Mouse (Mus musculus) 3T3-L1 (cell line): ENCODE results near the gene Gm26602.

Experiments
- DNase-seq: peaks from one replicate; pipeline ENCODE4 v3.0.0-alpha.2; 2015; ENCODE audit warnings: low read depth, low spot score

Gm26602 gene

DNA sequence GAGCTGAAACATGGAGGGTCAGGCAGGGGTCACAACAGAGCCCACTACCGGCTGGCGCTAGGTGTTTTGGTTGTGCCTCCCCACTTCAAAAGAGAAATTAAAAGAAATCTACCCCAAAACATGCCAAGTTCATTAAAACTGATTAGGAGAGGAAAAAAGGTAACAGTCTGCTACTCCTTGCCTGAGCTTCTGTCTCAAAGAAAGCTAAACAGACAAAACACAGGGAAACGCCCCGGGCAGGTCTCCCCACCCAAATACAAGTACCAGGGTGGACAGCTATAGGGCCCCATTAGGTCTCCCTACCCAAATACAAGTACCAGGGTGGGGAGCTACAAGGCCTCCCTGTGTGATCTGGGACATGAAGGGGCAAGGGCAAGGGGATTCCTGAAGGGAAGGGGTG lies at the start of gene Gm26602:
TSS of gene Gm26602 (plus strand) at position 301 of the 400 bp plus-strand sequence.
- no peak for DNase-seq

DNA sequence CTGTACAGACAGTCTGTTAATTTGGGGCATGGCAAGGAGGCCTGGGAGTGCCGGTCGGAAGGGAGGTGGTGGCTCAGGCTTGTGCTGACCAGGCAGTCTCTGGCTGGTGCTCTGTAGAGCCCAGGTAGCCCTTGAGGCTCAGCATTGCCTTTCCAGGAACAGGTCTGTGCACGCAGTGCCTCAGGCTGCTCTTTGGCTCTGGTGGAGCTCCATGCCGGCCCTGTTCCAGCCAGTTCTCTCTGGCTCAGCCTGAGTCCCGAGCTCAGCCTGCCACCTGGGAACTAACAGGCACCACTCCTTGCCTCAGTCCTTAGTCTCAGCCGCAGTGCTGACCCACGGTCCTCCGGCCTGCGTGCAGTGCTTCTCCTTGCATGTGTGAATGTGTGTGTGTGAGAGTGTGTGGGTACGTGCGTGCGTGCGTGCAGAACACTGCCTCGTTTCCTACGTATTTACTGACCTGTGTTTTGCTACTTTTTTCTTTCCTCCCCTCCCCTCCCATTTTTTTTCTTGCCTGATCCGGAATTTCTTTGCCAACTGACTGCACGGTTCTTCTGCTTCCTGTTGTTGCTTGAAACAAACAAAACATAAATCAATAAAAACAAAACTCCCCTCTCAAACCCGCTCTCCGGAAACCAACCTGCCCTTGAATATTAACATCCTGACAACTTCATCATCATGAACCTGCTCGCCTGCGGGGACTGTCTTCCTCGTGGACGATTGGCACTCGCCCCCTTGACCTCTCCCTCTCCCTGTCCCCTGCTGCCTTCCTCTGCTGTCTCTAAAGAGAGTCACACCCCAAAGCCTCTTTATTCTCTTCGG lies 49.2 kb upstream of the Gm26602 start:
- no peak for DNase-seq

DNA sequence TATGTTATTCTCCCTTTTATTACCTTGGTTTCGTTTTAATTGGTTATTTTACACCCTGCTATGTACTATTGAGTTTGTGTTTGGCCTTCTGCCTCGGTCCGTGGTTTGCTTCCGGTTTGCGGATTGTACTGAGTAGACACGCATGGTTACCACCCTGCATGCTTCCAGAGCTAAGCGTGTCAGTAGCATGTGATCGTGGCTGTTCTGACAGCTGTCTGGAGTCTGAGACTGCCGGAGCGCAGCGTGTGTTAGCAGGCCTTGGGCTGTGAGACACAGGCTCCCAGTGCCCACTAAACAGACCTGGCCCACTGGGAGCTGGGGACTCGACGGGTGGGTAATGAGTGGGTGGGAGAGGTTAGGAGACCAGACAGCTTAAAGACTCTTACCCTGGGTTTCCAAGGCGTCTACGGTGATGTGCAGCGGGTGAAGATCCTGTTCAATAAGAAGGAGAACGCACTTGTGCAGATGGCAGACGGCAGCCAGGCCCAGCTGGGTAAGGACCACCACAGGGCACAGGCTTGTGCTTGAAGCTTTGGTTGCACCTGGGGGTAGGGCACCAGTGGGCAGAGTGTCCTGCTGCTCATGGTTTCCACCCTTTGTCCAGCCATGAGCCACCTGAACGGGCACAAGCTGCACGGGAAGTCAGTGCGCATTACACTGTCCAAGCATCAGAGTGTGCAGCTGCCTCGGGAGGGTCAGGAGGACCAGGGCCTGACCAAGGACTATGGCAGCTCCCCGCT lies 48.4 kb upstream of the Gm26602 start:
- DNase-seq, result no peak

DNA sequence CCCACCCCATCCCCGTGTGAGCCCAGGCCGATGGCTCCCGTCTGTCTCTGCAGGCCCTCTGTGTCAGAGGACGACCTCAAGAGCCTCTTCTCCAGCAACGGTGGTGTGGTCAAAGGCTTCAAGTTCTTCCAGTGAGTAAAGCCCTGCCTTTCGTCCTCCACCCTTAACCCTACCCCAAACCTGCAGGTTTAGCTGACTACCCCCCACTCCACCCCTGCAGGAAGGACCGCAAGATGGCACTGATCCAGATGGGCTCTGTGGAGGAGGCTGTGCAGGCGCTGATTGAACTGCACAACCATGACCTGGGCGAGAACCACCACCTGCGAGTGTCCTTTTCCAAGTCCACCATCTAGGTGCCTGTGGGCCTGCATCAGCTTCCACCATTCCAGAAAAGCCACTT lies 47.7 kb upstream of the Gm26602 start:
- no peak for DNase-seq

DNA sequence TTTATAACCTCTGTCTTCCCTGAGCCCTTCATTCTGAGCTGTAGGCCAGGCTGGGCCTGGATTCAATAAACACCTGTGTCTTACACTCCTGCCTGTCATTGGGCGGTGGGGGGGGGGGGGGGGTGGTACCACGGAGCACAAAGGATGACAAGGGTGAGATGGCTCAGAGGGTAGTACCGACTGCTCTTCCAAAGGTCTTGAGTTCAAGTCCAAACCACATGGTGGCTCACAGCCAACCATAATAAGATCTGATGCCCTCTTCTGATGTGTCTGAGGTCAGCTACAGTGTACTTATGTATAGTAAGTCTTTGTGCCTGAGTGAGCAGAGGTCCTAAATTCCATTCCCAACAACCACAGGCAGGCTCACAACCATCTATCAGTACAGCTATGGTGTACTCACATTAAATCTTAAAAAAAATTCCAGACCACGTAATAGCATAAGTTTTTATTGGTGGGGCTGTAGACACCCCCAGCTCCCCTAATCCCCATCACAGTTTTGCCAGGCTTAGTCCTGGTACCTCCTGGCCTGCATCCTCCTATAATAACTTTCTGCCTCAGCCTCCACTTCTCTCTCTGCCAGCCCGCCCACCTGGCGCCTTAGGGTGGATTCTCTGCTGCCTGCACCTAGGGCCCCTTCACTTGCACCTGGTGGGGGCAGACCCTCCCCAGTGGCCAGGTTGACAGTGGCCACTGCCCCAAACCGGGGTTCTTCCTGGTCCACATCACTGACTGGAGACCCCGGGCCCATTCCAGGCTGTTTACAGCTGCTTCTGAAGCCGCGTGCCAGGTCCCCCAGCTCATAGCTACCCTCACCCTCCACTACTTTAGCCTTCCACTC lies 46.1 kb upstream of the Gm26602 start:
- peak; percentile 76 for DNase-seq

DNA sequence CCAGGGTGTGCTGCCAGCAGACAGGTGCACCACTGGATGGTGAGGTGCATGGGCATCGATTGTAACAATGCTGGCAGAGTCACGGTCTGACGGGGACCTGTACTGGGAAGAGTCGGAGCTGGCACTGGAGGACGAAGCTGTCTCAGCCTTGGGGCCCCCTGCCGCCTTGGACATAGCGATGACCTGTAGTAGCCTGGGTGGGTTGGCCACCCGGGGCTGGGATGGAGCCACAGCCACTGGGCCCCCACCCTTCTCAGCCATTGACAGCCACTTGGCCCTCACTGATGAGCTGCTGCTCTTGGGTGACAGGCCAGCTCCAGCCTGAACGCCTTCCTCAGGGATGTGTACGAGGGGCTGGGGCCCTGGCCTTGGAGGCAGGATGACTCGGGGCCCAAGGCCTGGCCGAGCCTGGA lies 45.5 kb upstream of the Gm26602 start:
- peak; percentile 20 for DNase-seq

DNA sequence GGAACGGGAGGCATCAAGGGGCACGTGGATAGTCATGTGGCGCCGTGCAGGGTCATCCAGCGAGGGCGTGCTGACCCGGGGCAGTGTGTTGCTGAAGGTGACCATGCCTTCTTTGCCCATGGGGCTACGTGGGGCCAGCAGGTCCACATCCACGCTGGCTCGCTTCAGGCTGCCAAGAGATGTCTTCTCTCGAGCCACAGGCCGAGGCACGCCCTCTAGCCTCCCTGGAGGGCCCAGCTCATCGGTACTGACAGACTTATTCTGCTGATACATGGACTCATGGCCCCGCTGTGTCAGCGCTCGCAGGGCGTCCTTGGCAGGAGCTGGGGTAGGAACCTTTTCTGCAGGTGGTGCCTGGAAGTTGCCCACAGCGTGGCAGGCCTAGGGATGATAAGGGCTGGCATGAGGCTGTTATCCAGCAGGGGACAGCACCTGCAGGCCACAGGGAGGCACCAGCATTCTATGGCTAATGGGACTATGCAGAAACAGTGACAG lies 44.8 kb upstream of the Gm26602 start:
- peak; percentile 26 for DNase-seq

DNA sequence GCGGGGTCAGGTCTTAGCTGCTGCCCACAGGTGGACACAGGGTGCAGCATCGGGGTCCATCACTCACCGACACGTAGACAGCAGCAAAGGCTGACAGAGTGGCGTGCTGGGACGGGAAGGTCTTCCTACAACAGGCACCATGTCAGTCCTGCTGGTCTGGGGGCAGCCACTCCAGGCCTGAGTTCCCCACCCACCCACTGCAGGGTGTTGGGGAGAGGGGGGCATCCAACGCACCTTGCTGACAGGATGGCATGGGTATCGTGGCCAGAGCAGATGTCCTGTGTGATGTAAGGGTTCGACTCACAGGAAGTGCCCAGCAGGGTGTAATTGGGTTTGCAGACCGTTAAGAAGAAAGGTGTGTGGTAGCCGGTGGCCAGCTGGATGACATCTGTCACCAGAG lies 44.1 kb upstream of the Gm26602 start:
- no peak for DNase-seq

DNA sequence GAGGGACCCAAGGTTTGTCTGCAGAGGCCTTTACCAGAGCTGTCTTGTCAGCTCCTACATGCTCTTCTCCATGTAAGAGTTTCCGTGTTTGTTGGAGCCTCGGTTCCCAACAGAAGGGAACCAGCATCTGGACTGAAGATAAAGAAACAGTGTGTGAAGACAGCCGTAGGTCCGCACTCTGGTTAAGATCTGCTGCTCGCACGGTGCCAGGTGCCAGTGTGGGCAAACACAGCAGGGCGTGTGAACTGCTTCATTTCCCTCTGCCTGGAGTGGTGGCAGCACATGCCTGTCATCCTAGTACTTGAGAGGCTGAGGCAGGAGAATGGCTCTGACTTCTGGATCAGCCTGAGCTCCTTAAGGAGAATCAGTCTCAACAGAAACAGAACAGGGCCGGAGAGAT lies 38.8 kb upstream of the Gm26602 start:
- no peak for DNase-seq

DNA sequence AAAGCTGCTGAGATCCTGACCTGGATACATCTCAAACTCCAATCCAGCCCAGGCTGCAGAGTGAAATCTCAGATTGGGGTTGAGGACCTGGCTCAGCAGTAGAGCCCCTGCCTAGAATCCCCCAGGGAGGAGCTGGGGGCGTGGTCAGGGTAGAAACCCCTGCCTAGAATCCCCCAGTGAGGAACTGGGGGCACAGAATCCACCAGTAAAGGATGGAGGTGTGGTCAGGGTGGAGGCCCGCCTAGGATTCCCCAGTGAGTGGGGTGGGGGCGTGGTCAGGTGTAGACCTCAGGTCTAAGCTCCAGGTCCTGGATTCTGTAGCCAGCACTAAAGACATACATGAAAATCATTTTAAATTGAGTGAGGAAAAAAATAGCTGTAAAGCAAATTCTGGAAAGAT lies 37.8 kb upstream of the Gm26602 start:
- DNase-seq, result no peak

DNA sequence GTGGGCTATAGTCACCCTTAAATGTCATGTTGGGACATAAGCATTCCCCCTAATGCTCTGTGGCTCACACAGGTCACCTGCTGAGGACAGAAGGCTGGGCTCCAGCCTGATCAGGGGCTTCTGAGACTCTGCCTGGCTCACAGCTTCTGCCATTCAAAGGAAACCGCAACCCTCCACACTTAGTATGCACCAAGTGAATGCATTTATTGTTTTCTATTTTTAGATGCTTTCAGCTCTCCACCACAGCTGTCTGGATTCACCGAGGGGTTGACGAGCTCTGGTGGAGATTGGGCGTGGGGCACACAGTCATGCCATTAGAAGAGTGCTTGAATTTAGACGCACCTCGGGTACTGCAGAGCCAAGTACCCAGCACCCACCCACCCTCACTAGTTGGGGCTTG lies 37.3 kb upstream of the Gm26602 start:
- no peak for DNase-seq

DNA sequence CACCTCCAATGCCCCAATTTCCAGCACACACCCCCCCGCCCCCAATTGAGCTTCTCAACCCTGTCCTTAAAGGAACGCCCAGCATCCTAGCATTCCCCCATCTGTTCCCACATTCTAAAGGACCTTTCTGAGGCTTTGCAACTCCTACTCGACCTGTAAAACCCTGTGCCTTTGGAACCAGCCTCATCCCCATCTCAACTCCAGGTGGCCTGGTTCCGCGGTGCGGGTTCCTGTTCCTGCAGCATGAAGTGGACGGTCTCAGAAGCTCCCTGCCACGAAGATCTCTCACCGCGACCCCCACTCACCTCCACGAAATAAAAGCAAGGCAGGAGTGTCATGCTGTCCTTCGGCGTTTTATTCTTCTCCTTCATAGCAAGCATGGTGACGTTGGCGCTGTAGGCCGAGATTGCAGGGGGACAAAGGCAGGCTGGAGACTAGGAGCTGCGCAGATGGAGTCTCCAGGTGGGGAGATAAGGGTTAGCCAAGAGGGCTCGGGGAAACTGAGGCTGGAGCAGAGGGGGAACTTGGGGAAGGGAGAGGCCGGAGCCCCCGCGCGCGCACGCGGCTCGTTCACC lies 36.9 kb upstream of the Gm26602 start:
- no peak for DNase-seq

DNA sequence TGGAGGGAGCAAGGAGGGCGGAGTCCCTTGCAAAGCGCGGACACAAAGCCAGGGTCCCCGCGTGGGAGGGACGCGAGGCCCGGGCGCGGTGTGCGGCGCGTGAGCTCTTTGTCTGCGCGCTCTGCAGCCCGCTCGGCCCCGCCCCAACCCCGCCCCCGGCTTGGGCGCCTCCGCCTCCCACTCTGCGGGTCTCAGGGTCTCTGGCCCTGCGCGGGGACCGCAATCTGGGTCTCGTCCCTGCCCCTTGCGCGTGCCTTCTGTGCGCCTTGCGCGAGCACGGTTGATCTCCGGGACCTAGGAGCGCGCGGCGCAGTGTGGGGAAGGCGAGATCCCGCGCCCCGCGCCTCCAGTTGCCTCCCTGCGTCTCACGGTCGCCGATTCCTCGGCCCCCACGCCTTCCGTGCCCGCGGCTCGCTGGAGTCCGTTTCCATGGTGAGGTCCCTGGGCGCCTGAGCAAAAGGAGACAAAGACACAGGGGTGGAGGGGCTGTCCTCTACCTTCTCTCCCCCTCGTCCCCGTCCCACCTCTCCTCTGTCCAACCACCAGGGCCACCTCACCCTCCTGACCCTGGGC lies 36.3 kb upstream of the Gm26602 start, which contains the start of the genes Prtn3 and Plppr3:
TSS of gene Prtn3 (plus strand) at position 187 of the 573 bp plus-strand sequence.
TSS of gene Plppr3 (minus strand) at position 345 of the 573 bp plus-strand sequence.
- DNase-seq, result no peak

DNA sequence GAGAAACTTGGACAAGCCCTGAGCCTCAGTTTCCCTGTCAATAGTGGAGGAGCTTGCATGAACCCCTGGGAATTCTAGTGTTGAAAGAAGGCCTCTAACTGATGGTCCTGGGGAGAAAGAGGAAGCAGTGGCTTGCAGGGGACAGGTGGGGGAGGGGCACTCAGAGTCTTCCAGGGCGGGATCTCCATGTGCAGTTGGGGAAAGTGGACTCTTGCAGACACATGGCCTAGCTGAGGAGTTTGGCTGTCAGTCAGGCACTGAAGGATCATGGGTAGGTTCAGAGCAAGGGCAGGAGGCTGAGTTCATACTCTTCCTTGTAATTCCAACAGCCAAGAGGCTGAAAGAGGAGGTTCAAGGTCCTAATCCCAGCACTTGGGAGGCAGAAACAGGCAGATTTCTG lies 33.5 kb upstream of the Gm26602 start:
- DNase-seq, result no peak

DNA sequence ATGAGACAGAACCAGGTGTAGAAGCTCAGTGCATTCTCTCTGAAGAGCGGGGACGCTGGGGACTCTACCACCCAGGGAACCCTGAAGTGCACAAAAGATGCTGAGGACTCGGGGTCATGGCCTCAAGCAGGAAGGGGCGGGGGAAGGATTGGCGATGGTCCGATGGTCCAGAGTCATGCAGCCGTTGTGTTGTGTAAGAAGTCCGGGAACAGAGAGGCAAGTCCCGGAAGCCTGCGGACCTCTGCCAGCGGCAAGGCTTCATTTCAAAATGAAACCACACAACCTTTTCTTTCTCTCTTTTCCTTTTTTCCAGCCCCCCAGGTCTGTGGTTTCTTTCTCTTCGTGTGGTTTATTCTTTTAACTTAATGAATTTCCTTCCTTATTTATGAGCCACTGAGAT lies 32.9 kb upstream of the Gm26602 start:
- DNase-seq, result no peak

DNA sequence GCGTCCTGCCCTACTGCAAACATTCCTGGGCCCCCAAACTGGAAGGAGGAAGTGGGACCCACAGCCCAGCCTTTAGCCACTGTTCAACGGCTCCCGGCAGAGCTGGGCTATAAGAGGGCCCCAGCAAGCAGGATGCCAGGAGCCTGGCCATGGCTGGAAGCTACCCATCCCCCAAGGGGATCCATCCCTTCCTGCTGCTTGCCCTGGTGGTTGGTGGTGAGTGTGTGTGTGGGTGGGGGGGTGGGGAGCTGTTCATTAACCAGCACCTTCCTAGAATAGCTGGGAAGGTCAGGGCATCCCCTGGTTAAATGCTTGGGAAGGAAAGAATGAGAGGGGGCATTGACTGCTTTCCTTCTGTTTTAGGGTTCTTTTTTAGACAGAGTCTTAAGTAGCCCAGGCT lies 31.1 kb upstream of the Gm26602 start:
- DNase-seq, result no peak

DNA sequence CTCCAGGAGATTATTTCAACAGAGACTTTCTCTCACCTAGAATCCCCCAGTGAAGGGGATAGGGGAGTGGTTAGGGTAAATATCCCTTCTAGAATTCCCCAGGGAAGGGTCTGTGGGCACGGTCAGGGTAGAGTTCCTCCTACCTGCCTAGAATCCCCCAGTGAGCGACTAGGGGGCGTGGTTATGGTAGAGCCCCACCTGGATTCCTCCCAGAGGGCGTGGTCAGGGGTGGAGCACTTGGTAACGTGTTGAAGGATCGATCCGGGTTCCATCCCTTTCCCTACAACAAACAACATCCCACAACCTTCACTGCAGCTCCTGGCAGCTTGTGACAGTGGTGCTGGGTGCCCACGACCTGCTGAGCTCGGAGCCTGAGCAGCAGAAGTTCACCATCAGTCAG lies 29.9 kb upstream of the Gm26602 start:
- DNase-seq, result no peak

DNA sequence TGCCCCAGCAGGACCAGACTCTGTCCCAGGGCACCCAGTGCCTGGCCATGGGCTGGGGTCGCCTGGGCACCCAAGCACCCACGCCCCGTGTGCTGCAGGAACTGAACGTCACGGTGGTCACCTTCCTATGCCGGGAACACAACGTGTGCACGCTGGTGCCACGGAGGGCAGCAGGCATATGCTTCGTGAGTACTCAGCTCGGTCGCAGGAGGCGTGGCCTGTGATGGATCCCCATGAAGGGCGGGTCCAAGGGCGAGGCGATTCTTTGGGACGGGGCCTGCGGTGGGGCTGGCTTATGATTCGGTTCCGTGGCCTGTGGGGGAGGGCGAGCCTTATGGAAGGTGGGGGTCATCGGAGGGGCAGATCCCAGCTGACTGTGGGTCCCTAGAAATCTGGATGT lies 28.7 kb upstream of the Gm26602 start:
- DNase-seq, result no peak

DNA sequence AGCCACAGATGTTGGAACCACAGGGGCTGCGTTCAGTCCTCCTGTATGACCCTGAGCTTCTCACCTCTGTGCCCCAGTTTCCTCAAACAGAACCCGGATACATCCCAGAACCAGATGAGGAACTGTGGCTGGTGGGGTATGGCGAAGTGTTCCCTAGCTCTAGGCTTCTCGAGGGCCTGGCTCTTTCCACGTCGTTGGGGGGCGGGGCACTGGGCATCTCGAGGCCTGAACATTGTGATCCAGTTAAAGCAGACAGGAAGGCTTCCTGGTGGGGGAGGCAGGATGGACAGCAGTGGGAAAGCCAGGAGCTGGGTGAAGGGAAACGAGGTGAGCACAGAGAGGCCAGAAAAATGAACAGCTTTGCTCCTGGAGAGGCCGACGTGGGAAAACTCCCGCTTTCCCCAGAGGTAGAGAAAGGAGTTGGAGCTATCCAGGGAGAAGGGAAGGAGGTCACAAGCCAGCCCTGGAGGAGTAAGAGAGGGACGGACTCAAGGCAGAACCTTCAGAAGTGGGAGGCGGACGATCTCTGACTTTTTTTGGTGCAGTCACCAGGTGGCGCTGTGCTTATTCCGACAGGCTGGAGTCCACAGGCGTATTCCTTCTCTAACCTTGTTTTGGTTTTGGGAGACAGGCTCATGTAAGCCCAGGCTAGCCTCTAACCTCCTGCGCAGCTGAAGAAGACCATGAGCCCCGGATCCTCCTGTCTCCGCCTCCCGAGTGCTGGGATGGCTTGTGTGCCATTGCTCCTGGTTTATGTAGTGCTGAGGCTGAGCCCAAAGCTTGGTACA lies 27.2 kb upstream of the Gm26602 start:
- peak; percentile 90 for DNase-seq

DNA sequence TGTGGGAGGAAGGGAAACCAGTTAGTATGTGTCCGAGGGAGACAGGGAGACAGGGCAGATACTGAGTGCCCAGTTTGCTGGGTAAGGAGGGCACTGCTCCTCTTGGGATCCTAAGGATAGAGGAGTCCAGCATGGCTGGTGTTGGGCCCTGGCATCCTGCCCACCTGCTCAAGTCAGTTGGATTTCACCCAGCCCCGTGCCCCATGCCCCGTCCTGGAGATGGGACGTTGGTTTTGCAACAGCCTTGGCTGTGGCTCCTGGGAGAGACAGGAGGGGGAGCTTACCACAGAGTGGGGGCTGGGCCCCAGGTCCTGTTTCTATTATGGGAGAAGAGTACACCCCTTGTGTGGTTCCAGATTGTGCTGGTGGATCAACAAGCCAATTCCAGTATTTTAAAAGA lies 26.2 kb upstream of the Gm26602 start:
- DNase-seq, result peak; percentile 22
